Mouse (Mus musculus): ENCODE measurements at regions not wholly inside any gene's neighbourhood (a gene's known extent, or its start where the extent isn't known, plus 50 kb on each side); places are given as distances from the start of the nearest gene placed in this dataset.

DNA sequence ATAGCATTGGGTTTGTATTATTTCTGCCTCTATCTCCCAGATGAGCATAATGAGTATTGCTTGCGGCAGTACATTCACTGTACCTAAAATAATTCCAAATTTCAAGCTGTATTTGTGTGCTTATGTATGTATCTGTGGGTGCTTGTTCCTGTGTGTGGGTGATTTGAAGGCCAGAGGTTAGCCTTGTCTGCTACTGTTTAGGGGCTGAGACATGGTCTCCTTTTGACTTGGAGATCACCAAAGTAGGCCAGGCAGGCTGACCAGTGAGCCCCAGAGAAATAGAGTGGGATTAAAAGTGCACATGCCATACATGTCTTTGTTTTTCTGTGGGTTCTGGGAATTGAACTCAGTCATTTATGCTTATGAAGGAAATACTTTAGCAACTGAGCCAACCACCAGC lies 355.6 kb upstream of the Nrp1 start:
- no peak for TF ChIP-seq MYOG (IDR thresholded peaks at IDR 0.05; ENCODE audit: control insufficient read depth in 1 of 3, insufficient read depth in 1 of 3, insufficient read length in 2 of 3, low read depth in 2 of 3)
- TF ChIP-seq TCF12 (IDR thresholded peaks at IDR 0.05; ENCODE audit: insufficient read depth, poor library complexity, severe bottlenecking) = no peak
- TF ChIP-seq POLR2A (IDR thresholded peaks at IDR 0.05; ENCODE audit: insufficient read length, low read depth) = no peak
- TF ChIP-seq POLR2AphosphoS2 (IDR thresholded peaks at IDR 0.05; ENCODE audit: insufficient read length, low read depth) = no peak
- TF ChIP-seq USF1 (IDR thresholded peaks at IDR 0.05; ENCODE audit: low read depth) = no peak
- no peak for TF ChIP-seq E2F4 (IDR thresholded peaks at IDR 0.05; ENCODE audit: insufficient read depth)
- no peak for TF ChIP-seq CEBPB (IDR thresholded peaks at IDR 0.05; ENCODE audit: insufficient read depth, poor library complexity, severe bottlenecking)
- TF ChIP-seq MAX (IDR thresholded peaks at IDR 0.05; ENCODE audit: low read depth) = no peak
- no peak for TF ChIP-seq MYOD1 (IDR thresholded peaks at IDR 0.05; ENCODE audit: control insufficient read depth in 1 of 3, insufficient read length in 2 of 3, low read depth in 2 of 3)

Measured in myocyte (in vitro differentiated cells).